Mouse (Mus musculus) neural tube, embryonic 11.5 days (tissue): Measurements from ENCODE around the gene Gm9918. TPM values are rescaled to one million over a fixed set of nuclear protein-coding genes. Genes with fewer than 3 reads are reported as not detected.
A peak's percentile ranks its signal among the peaks of the same experiment; 100 is the strongest.

ENCODE experiments used
- ATAC-seq: fragments of 200-750 bp; cut with Nextera tagmentation; 2 replicates; pipeline ENCODE4 v1.8.0; 2017; ENCODE audit warnings: moderate number of reproducible peaks, mild to moderate bottlenecking, moderate TSS enrichment, moderate library complexity; ENCODE audit not compliant: insufficient read depth, low FRiP score, low TSS enrichment
- DNase-seq: peaks from one replicate; pipeline ENCODE4 v3.0.0-alpha.2; 2015; ENCODE audit warnings: low spot score
- H3K27ac ChIP-seq: fragments of 300-500 bp; sonication (generic); 2 replicates; pipeline ENCODE4 v1.5.1; 2014; ENCODE audit warnings: low read depth, mild to moderate bottlenecking, low read length
- H3K27me3 ChIP-seq: fragments of 300-500 bp; sonication (generic); 2 replicates; pipeline ENCODE4 v1.6.1; 2014; ENCODE audit warnings: mild to moderate bottlenecking, low read length, mixed read lengths; ENCODE audit not compliant: control insufficient read depth, insufficient read depth
- H3K36me3 ChIP-seq: fragments of 300-500 bp; sonication (generic); 2 replicates; pipeline ENCODE4 v1.6.1; 2014; ENCODE audit warnings: mild to moderate bottlenecking, low read length, moderate library complexity, mixed read lengths; ENCODE audit not compliant: control insufficient read depth, insufficient read depth
- H3K4me1 ChIP-seq: fragments of 300-500 bp; sonication (generic); 2 replicates; pipeline ENCODE4 v1.6.1; 2014; ENCODE audit warnings: low read length, mixed read lengths; ENCODE audit not compliant: control insufficient read depth, insufficient read depth
- H3K4me2 ChIP-seq: fragments of 300-500 bp; sonication (generic); 2 replicates; pipeline ENCODE4 v1.6.1; 2014; ENCODE audit warnings: low read depth, mild to moderate bottlenecking, moderate library complexity
- H3K4me3 ChIP-seq: fragments of 300-500 bp; sonication (generic); 2 replicates; pipeline ENCODE4 v1.5.1; 2014; ENCODE audit warnings: low read depth, low read length
- H3K9ac ChIP-seq: fragments of 300-500 bp; sonication (generic); 2 replicates; pipeline ENCODE4 v1.6.1; 2014; ENCODE audit warnings: mild to moderate bottlenecking, low read length
- H3K9me3 ChIP-seq: fragments of 300-500 bp; sonication (generic); 2 replicates; pipeline ENCODE4 v1.6.1; 2016; ENCODE audit warnings: low read length; ENCODE audit not compliant: control insufficient read depth
- WGBS: fragments of 180-500 bp; shearing (Covaris S2); extraction: QIAGEN DNeasy Blood & Tissue Kit; methylation state at CpG from one replicate; pipeline ENCODE4 v1.1.7; 2014; 5-methylcytosine and 5-hydroxymethylcytosine counted together
- polyA plus RNA-seq: library from polyadenylated mRNA; unstranded; fragments of >200 nt; fragmentation: Nextera tagmentation; extraction: Ambion mirVana; gene quantifications from 2 replicates; pipeline ENCODE4 v1.2.1, GENCODE M21; 2014

Gm9918 gene
- polyA plus RNA-seq, 1 experiment from 2014 or later = 0.20 TPM

DNA sequence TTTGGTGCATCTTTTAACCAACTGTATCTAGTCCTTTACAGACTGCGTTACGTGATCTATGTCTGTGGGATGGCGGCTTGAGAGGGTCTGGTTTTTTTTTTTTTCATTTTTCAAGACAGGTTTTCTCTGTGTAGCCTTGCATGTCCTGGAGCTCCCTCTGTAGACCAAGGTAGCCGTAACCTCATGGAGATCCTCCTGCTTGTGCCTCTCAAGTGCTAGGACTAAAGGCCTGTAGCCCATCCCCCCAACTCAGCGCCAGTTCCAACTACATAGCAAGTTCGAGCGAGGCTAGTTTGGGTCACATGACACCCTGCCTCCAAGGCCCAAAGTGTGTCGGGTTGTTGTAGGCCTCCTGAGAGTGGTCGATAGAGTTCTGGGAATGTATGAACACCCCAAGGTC, 38.4 kb downstream of the Gm9918 start:
- DNase-seq (no peak), ATAC-seq (no peak)
- H3K4me1 ChIP-seq = no peaks in the 10 kb centered on the region
- peaks cover 19% of the 10 kb centered on the region for H3K36me3 ChIP-seq
- no peaks in the 10 kb centered on the region for H3K9me3 ChIP-seq
- 88% methylated on average over 9 of the region's 9 CpGs for WGBS
- no peak overlapping the region for H3K4me3 ChIP-seq
- no peak overlapping the region for H3K4me2 ChIP-seq
- H3K9ac ChIP-seq = no peak overlapping the region
- H3K27ac ChIP-seq = no peak overlapping the region
- no peaks in the 10 kb centered on the region for H3K27me3 ChIP-seq

DNA sequence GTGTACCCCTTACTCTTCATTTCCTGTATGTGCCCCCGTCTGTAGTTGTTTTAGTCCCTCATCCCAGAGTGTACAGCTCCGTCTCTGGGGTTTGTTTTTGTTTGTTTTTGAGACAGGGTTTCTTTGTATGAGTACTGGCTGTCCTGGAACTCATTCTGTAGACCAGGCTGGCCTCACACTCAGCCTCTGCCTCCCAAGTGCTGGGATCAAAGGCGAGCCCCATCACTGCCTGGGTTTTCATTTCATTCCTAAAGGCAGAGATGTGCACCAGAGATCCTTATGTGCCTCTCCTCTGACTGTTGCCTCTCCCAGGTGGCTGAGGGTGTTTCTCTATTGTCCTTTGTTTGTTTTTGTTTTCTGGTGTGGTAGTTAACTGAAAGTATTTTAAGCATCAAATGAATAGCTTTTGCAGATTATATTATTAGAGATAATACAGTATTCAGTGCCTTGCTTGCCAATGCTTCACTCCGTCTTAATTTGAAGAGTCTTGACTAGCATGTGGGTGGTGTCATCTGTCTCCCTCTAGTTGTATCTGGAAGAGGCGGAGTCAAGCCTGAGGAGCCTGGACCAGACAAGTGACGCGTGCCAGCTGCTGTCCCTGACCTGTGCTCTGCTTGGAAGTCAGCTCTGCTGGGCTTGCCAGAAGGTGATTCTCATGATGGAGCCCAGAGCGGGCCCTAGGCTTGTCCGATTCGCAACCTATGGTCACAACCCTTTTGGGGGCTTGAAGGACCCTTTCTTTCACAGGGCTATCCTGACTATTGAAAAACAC, 39.9 kb downstream of the Gm9918 start:
- no peak for ATAC-seq
- H3K4me3 ChIP-seq = no peak overlapping the region
- no peak overlapping the region for H3K9ac ChIP-seq
- WGBS = 82% methylated on average over 10 of the region's 10 CpGs
- H3K4me1 ChIP-seq = no peaks in the 10 kb centered on the region
- no peak overlapping the region for H3K27ac ChIP-seq
- no peaks in the 10 kb centered on the region for H3K9me3 ChIP-seq
- no peaks in the 10 kb centered on the region for H3K27me3 ChIP-seq
- no peak overlapping the region for H3K4me2 ChIP-seq
- peaks cover 15% of the 10 kb centered on the region for H3K36me3 ChIP-seq
- DNase-seq = no peak

DNA sequence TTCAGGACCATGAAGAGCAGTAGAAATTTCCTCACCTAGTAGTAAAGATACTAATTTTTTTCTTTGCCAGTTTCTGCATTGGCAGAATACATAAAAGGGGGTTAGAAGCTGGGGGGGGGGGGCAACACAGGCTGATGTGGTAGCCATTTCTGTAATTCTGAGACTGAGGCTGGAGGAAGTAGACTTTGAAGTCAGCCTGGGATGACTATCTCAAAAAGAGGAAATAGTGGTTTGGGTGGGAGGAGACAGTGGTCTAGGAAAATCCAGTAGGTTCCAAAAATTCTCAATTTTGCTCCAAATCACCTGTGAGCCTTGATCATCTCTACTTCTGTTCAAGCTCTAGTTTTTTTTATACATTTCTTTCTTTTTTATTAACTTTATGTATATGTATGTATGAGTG, 41.1 kb downstream of the Gm9918 start:
- Histone ChIP-seq H3K36me3 (peaks cover 16% of the 10 kb centered on the region), H3K4me2 (no peak overlapping the region), H3K9me3 (no peaks in the 10 kb centered on the region), H3K4me1 (no peaks in the 10 kb centered on the region), H3K9ac (no peak overlapping the region), H3K27me3 (no peaks in the 10 kb centered on the region), H3K27ac (no peak overlapping the region), H3K4me3 (no peak overlapping the region)
- no peak for ATAC-seq
- DNase-seq = no peak

DNA sequence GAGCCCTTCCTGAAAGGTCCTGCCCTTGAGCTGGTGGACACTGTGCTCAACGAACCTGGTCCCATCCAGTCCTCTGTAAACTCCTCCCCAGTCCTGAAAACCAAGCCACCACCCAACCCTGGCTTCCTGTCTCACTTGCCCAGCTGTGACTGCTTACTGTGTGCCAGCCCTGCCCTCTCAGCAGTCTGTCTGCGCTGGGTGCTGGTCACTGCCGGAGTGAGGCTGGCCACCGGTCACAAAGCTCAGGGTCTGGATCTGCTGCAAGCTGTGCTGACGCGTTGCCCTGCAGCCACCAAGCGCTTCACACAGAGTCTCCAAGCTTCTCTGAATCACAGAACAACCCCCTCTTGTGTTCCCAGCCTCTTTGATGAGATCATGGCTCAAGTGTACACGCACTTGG, 44.9 kb downstream of the Gm9918 start:
- Histone ChIP-seq H3K4me1 (no peaks in the 10 kb centered on the region), H3K4me2 (no peak overlapping the region), H3K9ac (no peak overlapping the region), H3K27me3 (no peaks in the 10 kb centered on the region), H3K4me3 (no peak overlapping the region), H3K36me3 (peaks cover 19% of the 10 kb centered on the region), H3K9me3 (no peaks in the 10 kb centered on the region), H3K27ac (no peak overlapping the region)
- WGBS = 88% methylated on average over 8 of the region's 8 CpGs
- ATAC-seq (no peak), DNase-seq (no peak)

DNA sequence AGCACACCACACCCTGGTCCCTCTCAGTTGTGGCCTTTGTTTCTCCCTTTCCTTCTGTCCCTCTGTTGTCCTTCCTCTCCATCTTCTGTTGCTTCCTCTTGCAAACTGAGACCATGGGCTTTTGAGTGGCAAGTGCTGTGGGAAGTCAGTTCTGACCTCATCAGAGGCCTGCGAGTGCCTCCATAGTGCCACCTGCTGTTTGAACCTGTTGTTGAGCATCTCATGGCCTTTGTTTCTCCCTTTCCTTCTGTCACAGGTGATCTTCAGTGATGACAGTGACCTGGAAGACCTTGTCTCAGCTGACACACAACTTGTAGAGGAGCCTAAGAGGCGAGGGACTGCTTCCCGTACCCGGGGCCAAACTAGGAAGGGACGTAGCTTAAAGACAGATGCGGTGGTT, 45.9 kb downstream of the Gm9918 start:
- H3K36me3 ChIP-seq = peaks cover 24% of the 10 kb centered on the region
- WGBS = 87% methylated on average over 6 of the region's 6 CpGs

More for the DNA sequence above, 45.9 kb downstream of the Gm9918 start:
- peak; percentile 56 for DNase-seq
- no peak overlapping the region for H3K27ac ChIP-seq
- H3K4me3 ChIP-seq = no peak overlapping the region
- no peak overlapping the region for H3K9ac ChIP-seq
- H3K27me3 ChIP-seq = no peaks in the 10 kb centered on the region
- H3K4me2 ChIP-seq = no peak overlapping the region
- no peaks in the 10 kb centered on the region for H3K4me1 ChIP-seq
- no peaks in the 10 kb centered on the region for H3K9me3 ChIP-seq
- ATAC-seq = no peak

Other genes starting within 250 kb of the Gm9918 start
- gene Krt18, start 242.4 kb upstream of the Gm9918 start, polyA plus RNA-seq = 8.1 and 10.1 TPM in 2 replicates
- 113 and 121 TPM in 2 replicates for gene Eif4b, start 196.8 kb upstream of the Gm9918 start, polyA plus RNA-seq
- 11.4 and 13.2 TPM in 2 replicates for gene Tns2, start 170.2 kb upstream of the Gm9918 start, polyA plus RNA-seq
- gene Spryd3, start 134.3 kb upstream of the Gm9918 start, polyA plus RNA-seq = 15.5 and 17.0 TPM in 2 replicates
- gene Igfbp6, start 126.2 kb upstream of the Gm9918 start, polyA plus RNA-seq = 0.22 and 0.34 TPM in 2 replicates
- gene Soat2, start 120.0 kb upstream of the Gm9918 start, polyA plus RNA-seq = 0.13 and 0.22 TPM in 2 replicates
- 65.4 and 66.9 TPM in 2 replicates for gene Zfp740, start 67.3 kb upstream of the Gm9918 start, polyA plus RNA-seq
- 32.8 TPM in 2 replicates for gene Csad, start 65.8 kb upstream of the Gm9918 start, polyA plus RNA-seq
- gene Itgb7, start 38.6 kb upstream of the Gm9918 start, polyA plus RNA-seq = 0.95 and 1.3 TPM in 2 replicates
- gene Rarg, start 13.0 kb upstream of the Gm9918 start, polyA plus RNA-seq = 24.0 and 26.4 TPM in 2 replicates
- 59.7 and 66.7 TPM in 2 replicates for gene Mfsd5, start 8.9 kb downstream of the Gm9918 start, polyA plus RNA-seq
- gene Espl1, start 25.7 kb downstream of the Gm9918 start, polyA plus RNA-seq = 36.2 and 37.9 TPM in 2 replicates
- gene Pfdn5, start 55.6 kb downstream of the Gm9918 start, polyA plus RNA-seq = 386 and 396 TPM in 2 replicates
- gene Myg1, start 61.1 kb downstream of the Gm9918 start, polyA plus RNA-seq = 92.9 and 102 TPM in 2 replicates
- 84.7 and 86.7 TPM in 2 replicates for gene Aaas, start 80.2 kb downstream of the Gm9918 start, polyA plus RNA-seq
- gene Sp7, start 96.6 kb downstream of the Gm9918 start, polyA plus RNA-seq = 0.70 and 0.96 TPM in 2 replicates
- gene Sp1, start 135.6 kb downstream of the Gm9918 start, polyA plus RNA-seq = 10.4 and 11.1 TPM in 2 replicates
- 0.53 TPM in 1 of 2 replicates, not detected in the other for gene Amhr2, start 174.8 kb downstream of the Gm9918 start, polyA plus RNA-seq
- gene Prr13, start 188.5 kb downstream of the Gm9918 start, polyA plus RNA-seq = 80.9 and 88.6 TPM in 2 replicates
- gene Pcbp2, start 200.0 kb downstream of the Gm9918 start, polyA plus RNA-seq = 220 and 232 TPM in 2 replicates
- gene Gm10337, start 233.2 kb downstream of the Gm9918 start, polyA plus RNA-seq = 4.1 and 10.3 TPM in 2 replicates
- gene Map3k12, start 246.5 kb downstream of the Gm9918 start, polyA plus RNA-seq = 24.8 and 26.1 TPM in 2 replicates
- gene Tarbp2, start 247.6 kb downstream of the Gm9918 start, polyA plus RNA-seq = 103 and 105 TPM in 2 replicates